Mouse (Mus musculus): Measurements from ENCODE around the gene Ppp2r2c. TPM values are rescaled to one million over a fixed set of nuclear protein-coding genes. Genes with fewer than 3 reads are reported as not detected.

Ppp2r2c gene
- total RNA-seq, 2 experiments from 2014 or later = 500 to 508 TPM

DNA sequence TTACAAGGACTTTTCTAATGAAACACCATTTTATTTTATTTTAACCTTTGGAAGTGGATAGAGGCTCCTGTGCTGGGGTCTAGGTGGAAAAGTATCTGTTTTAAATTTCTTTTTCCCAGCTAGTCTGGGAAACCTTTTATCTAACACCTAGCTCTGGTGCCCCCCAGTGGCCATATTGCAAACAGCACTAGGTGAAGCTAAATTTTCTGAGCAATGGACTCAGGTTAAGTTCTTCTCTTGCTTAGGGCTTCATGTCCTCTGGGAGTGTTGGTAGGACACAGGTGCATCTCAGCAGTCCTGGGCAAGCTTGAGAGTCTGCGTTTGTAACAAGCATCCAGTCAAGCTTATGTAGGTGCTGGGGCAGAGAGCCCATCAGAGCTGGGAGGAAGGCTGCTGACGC is 133.7 kb downstream of the Ppp2r2c start:
- intact Hi-C loops (cut with DNase I) = loop anchor here (5.0 kb wide), 2 partner anchors 165 to 180 kb away; no protein-coding TSS in a partner anchor
- peak; percentile 79 to 87 for DNase-seq (ENCODE audit: low spot score in 2 of 2)

Other genes starting within 250 kb of the Ppp2r2c start
- gene D5Ertd579e, start 172.5 kb upstream of the Ppp2r2c start, total RNA-seq (2021) = 10 to 100 TPM; 91.8 to 97.9 TPM
- 10 to 100 TPM; 16.0 to 21.3 TPM for gene Bloc1s4, start 119.9 kb upstream of the Ppp2r2c start, total RNA-seq (2021)
- gene Mrfap1, start 71.7 kb upstream of the Ppp2r2c start, total RNA-seq (2021) = 100 to 1,000 TPM; 437 to 460 TPM
- 10 to 100 TPM; 26.4 to 28.5 TPM for gene Man2b2, start 37.9 kb upstream of the Ppp2r2c start, total RNA-seq (2021)
- 100 to 1,000 TPM; 114 to 145 TPM for gene Wfs1, start 120.7 kb downstream of the Ppp2r2c start, total RNA-seq (2021)
- 10 to 100 TPM; 32.2 to 38.5 TPM for gene Gm1043, start 216.9 kb downstream of the Ppp2r2c start, total RNA-seq (2021)